In the genomic region with DNA sequence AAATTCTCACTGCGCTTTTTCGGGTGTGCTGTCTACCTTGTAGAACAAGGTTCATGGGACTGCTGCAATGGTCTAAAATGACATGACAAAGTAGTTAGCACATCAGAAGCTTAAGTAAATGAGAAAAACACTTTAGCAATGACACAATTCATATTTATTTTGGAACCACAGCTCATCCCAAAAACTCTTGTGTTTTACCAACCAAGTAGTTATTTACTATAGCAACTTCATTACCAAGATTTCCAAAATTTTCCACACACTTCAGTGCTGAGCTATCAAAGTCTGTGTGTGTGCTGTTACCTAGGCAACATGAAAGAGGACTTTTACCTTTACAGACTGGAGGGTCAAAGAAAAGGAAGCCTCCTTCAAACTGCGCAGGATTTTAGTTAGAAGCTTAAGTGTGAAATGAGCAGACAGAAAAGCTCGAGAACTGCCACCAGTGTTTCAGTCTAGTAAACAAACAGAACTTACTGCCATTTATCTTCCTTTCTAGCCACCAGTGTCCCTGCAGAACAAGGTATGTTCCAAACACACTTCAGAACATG, we compare ENCODE assay signal across 29 mouse cellular contexts. TPM values are rescaled to one million over a fixed set of nuclear protein-coding genes. Genes with fewer than 3 reads are reported as not detected.
DNase-seq lines count a peak whose midpoint lies in the region; ATAC-seq lines count a peak whose summit lies in the region.
"Had no signal": no experiment of that assay in that cellular context is flagged by ENCODE, and none has a peak within 500 bp of the region (broad histone marks: within the 10 kb centered on the region; RNA-seq: fewer than 3 reads in every experiment).

No protein-coding gene starts in this region.

- WGBS in liver, embryonic 15.5 days (ENCODE audit: insufficient replicate concordance), result 75% methylated on average over 4 of the region's 4 CpGs
- WGBS in liver, embryonic 11.5 days, result 79% methylated on average over 4 of the region's 4 CpGs

- no peak overlapping the region for H3K4me3 ChIP-seq in liver, embryonic 15.5 days (replicated peaks)
- no peak overlapping the region for H3K4me3 ChIP-seq in liver, embryonic 11.5 days (ENCODE audit: low read depth, low read length)
- H3K4me3 ChIP-seq: embryonic facial prominence, embryonic 12.5 days; liver, embryonic 13.5 days; lung, embryonic 15.5 days; megakaryocyte, embryonic 14.5 days; midbrain, embryonic 12.5 days; myocyte; neural tube, embryonic 13.5 days had no signal

- peak; percentile 79 for DNase-seq in kidney, adult 9 months
- no peak for DNase-seq in kidney, postnatal 4 days
- DNase-seq in liver, embryonic 11.5 days (ENCODE audit: low spot score), result no peak
- DNase-seq in induced T-regulatory cell, adult 2 months (ENCODE audit: low read depth), result peak; percentile 55
- peak; percentile 10 for DNase-seq in yolk sac, embryonic 10.5 days (ENCODE audit: low spot score)
- DNase-seq in left cerebral cortex, postnatal 14 days (ENCODE audit: low spot score in 2 of 2), result no peak
- DNase-seq: adrenal gland, postnatal 10 days; B cell, adult 2 months; cerebellum, adult 8-10 months; cerebellum, postnatal 25 days; gastrocnemius, postnatal 14 days; heart, postnatal 36 days; layer of hippocampus, adult 9-11 months; liver, embryonic 13.5 days; lung, postnatal 4 days; right cerebral cortex, postnatal 4 days; thymus, adult 2 months; thymus, postnatal 36 days had no signal

- H3K27me3 ChIP-seq in liver, embryonic 15.5 days, result no peaks in the 10 kb centered on the region
- no peaks in the 10 kb centered on the region for H3K27me3 ChIP-seq in liver, embryonic 11.5 days (replicated peaks; ENCODE audit: control insufficient read depth, insufficient read depth, low read length)
- H3K27me3 ChIP-seq: embryonic facial prominence, embryonic 12.5 days; liver, embryonic 13.5 days; lung, embryonic 15.5 days; megakaryocyte, embryonic 14.5 days; midbrain, embryonic 12.5 days; neural tube, embryonic 13.5 days; Patski had no signal

- intact Hi-C loops in left cerebral cortex, postnatal 14 days (cut with DNase I), result no loop called here

- no peak overlapping the region for H3K27ac ChIP-seq in liver, embryonic 15.5 days (replicated peaks)
- no peak overlapping the region for H3K27ac ChIP-seq in liver, embryonic 11.5 days (ENCODE audit: low read depth, low read length)
- H3K27ac ChIP-seq: embryonic facial prominence, embryonic 12.5 days; hindbrain, embryonic 14.5 days; liver, embryonic 13.5 days; lung, embryonic 15.5 days; midbrain, embryonic 12.5 days; neural tube, embryonic 13.5 days had no signal

- 0 out of 2 replicates have a peak overlapping the region, but pooled peaks have one; percentile 16 for H3K4me2 ChIP-seq in liver, embryonic 15.5 days
- H3K4me2 ChIP-seq in liver, embryonic 11.5 days, result no peak overlapping the region; the same call in 1 of the 2 replicates
- H3K4me2 ChIP-seq: embryonic facial prominence, embryonic 12.5 days; heart, embryonic 11.5 days; hindbrain, embryonic 14.5 days; liver, embryonic 13.5 days; lung, embryonic 15.5 days; midbrain, embryonic 12.5 days; neural tube, embryonic 13.5 days had no signal

- no peaks in the 10 kb centered on the region for H3K36me3 ChIP-seq in liver, embryonic 15.5 days (replicated peaks)
- H3K36me3 ChIP-seq in liver, embryonic 11.5 days (ENCODE audit: control insufficient read depth, insufficient read depth, low read length), result no peaks in the 10 kb centered on the region
- H3K36me3 ChIP-seq: embryonic facial prominence, embryonic 12.5 days; lung, embryonic 15.5 days; midbrain, embryonic 12.5 days; neural tube, embryonic 13.5 days had no signal

- no peaks in the 10 kb centered on the region for H3K9me3 ChIP-seq in liver, embryonic 15.5 days (replicated peaks)
- no peaks in the 10 kb centered on the region for H3K9me3 ChIP-seq in liver, embryonic 11.5 days (ENCODE audit: control insufficient read depth, low read length)
- H3K9me3 ChIP-seq: embryonic facial prominence, embryonic 12.5 days; liver, embryonic 13.5 days; lung, embryonic 15.5 days; megakaryocyte, embryonic 14.5 days; midbrain, embryonic 12.5 days; neural tube, embryonic 13.5 days had no signal

- no peak overlapping the region for H3K9ac ChIP-seq in liver, embryonic 15.5 days
- H3K9ac ChIP-seq in liver, embryonic 11.5 days (ENCODE audit: low read depth, low read length), result no peak overlapping the region
- H3K9ac ChIP-seq: embryonic facial prominence, embryonic 12.5 days; hindbrain, embryonic 14.5 days; liver, embryonic 13.5 days; lung, embryonic 15.5 days; midbrain, embryonic 12.5 days; neural tube, embryonic 13.5 days had no signal

- H3K4me1 ChIP-seq in liver, embryonic 15.5 days (replicated peaks), result peaks cover 41% of the 10 kb centered on the region
- H3K4me1 ChIP-seq in liver, embryonic 11.5 days (replicated peaks; ENCODE audit: control insufficient read depth, insufficient read depth, low read length), result peaks cover 15% of the 10 kb centered on the region
- H3K4me1 ChIP-seq: lung, embryonic 15.5 days; midbrain, embryonic 12.5 days; neural tube, embryonic 13.5 days had no signal

- no peak for ATAC-seq in liver, embryonic 15.5 days (ENCODE audit: insufficient read depth)
- ATAC-seq in liver, embryonic 11.5 days (replicated peaks; ENCODE audit: low FRiP score), result no peak
- ATAC-seq: forebrain, embryonic 14.5 days; Patski had no signal

RNA-seq across cellular contexts. Expression of a gene that starts 7.3 kb away (rescaled TPM):
- 26.5 and 26.7 TPM in 2 replicates for polyA plus RNA-seq in liver, embryonic 15.5 days (2015; fragmentation: Nextera tagmentation; extraction: Ambion mirVana)
- 63.5 and 69.3 TPM in 2 replicates for polyA plus RNA-seq in liver, embryonic 11.5 days (2014; fragmentation: Nextera tagmentation; extraction: Ambion mirVana)
- 100 to 1,000 TPM; 170 to 171 TPM for total RNA-seq in left cerebral cortex, postnatal 14 days (2021)

Comparison
In these comparisons a context has a peak if more than half of its experiments do, and no peak if none do; other contexts are left out.
1. DNase-seq: peak in kidney, adult 9 months (single experiment), induced T-regulatory cell, adult 2 months (single experiment) and yolk sac, embryonic 10.5 days (single experiment); none in kidney, postnatal 4 days (0 of 2), liver, embryonic 11.5 days (single experiment) and left cerebral cortex, postnatal 14 days (0 of 2).